Mouse (Mus musculus): ENCODE results near the gene Lamb3.
"Not testable (repeated sequence)": the region's sequence is repeated elsewhere in the genome, so short reads cannot be mapped to it uniquely, and the experiment has no call there.

Lamb3 gene

DNA sequence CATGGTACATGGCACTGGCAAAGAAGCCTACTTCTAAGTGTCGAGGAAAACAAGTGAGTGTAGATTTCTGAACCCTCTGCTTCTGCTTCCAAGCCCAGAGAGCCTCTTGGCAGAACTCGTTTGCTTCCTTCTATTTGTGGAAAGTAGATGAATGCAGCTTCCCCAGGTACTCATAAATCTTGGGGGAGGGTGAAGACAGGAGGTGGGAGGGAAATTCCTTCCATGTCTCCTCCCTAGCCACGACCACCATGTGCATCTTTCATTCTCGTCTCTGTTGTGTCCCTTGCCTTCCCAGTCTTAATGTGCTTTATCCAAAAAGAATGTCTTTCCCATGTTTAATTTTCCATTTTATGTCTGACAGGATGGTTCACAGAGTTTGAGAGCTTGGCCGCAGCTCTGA lies 45.1 kb downstream of the Lamb3 start:
- DNase-seq, result no peak

GRCm38 (mm10) chr1:193253895-193254294 lies 46.4 kb downstream of the Lamb3 start:
- not testable (repeated sequence) for DNase-seq

DNA sequence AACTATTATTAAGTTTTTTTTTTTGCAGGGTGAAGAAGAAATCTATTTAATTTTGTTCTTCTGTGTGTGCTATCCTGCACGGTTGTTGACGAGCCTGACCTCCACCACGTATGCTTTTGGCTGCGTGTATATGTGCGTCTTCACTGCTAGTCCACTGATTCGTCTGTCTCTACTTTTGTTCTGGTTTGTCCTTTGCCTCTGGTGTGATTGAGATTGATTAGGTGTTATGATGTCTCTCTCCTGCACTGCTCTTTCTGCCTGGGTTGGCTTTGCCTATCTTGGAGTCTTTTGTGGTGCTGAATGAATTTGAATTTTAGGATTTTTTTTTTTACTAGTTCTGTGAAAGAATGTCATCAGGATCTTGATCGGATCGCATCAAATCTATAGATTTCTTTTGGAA lies 47.5 kb downstream of the Lamb3 start:
- DNase-seq, result no peak

- peak; percentile 53 for DNase-seq
Measured at GRCm38 (mm10) chr1:193255488-193256288, 48.2 kb downstream of the Lamb3 start.

DNA sequence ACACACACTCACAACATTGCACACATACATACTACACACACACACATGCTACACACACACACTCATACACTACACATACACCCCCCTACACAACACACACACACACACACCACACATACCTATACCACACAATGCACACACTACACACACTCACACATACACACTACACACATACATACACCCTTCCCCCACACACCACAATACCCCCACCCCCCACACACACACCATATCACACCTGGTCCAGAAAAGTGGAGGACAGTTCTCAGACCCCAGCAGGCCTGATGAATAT lies 48.7 kb downstream of the Lamb3 start:
- DNase-seq, result no peak

GRCm38 (mm10) chr1:193256621-193257098 lies 49.2 kb downstream of the Lamb3 start:
- DNase-seq, result no peak

DNA sequence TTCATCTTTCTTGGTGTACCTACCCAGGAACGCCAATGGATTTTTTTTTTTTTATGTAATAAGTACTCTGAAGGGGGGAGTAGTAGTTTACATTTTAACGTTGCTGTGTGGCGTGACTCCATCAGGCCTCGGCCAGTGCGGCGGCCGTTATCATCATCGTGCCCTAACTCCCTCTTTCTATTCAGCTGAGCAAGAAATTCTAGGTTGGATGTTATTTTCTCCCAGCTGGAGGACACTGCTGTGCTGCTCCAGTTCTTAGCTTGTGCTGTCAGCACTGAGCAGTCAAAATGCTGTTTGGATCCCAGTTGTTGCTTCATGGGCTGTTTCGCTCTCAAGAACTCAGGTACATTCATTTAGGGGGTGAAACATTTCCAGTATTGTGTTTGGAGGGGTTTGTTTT lies 52.1 kb downstream of the Lamb3 start:
- DNase-seq, result no peak

DNA sequence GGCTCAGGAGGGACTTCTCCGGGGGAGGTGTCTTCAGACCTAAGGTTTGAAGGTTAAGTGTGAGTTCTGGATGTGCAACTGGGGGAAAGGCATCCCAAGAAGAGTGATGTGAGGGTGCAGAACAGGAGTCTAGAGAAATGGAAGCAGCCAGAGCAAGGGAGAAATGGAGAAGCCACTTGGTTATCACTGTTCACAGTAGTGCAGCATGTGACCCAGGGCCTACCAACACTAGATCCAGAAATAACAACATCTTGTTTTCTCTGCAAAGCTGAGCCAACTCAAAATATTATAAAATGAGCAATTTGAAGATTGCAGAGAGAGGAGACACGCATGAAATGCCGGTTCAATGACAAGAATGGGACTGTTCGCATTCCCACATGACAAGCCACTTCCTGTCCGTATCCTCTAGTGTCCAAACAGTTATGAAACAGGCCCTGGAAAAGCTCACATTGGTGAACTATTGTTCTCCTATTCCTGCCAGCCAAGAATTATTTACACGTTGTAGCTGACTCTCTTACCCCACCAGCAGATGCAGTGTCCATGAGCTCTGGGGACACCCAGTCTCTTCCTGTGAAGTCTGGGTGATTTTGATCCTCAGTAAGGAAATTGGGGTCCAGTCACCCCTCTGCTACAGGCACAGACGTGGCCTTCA lies 54.5 kb downstream of the Lamb3 start:
- peak; percentile 64 for DNase-seq

DNA sequence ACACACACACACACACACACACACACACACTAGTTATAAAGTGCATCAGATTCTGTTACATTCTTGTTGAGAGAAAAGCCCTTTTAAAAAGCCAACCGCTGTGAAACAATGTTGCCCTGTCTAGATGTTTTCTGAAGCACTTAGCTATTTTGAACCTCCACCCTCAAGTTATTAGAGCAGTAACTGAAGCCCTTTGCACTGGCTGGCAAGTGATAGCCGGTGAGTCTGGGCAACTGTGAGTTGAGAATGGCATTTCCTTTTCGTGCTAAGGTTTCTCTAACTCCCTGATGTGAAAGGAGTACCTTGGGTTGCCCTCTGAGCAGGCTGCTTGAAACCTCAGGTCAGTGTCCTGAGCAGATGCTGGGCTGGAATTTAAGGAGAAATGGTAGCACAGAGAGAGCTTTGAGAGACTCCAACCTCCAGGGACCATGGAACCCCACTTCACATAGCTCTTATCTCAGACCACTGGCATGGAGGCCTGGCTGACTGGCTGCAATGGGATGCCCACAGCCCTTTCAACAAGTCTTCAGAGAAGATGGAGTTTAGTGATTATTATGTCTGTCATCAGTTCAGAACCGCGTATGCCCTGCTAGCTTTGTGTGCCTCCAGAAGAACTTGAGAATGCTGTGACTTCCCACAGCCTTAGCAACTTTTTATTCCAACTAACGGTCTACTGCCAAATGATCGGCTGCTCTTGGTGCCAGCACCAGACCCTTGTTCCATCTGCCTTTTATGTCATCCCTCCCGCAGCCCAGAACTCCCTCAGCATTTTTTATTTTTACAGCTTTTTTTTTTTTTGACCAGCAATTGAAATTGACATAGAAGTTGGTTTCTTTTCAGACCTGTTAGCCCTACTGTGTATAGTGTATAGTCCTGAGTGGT lies 55.8 kb downstream of the Lamb3 start:
- DNase-seq, result no peak

- DNase-seq, result no peak
Measured at GRCm38 (mm10) chr1:193263955-193264598, 56.6 kb downstream of the Lamb3 start, which contains the start of gene Hsd11b1. Gene Hsd11b1, minus strand, starts transcription at chr1:193264075.

- DNase-seq, result no peak
Measured at GRCm38 (mm10) chr1:193265734-193266133, 58.2 kb downstream of the Lamb3 start.

GRCm38 (mm10) chr1:193270965-193271763 lies 63.7 kb downstream of the Lamb3 start:
- DNase-seq, result no peak

- DNase-seq, result peak; percentile 29
Measured at GRCm38 (mm10) chr1:193272137-193272915, 64.8 kb downstream of the Lamb3 start.

GRCm38 (mm10) chr1:193272916-193273601 lies 65.6 kb downstream of the Lamb3 start, which contains the start of gene G0s2:
Gene G0s2, minus strand, starts transcription at chr1:193273217.
- DNase-seq, result peak; percentile 79

DNA sequence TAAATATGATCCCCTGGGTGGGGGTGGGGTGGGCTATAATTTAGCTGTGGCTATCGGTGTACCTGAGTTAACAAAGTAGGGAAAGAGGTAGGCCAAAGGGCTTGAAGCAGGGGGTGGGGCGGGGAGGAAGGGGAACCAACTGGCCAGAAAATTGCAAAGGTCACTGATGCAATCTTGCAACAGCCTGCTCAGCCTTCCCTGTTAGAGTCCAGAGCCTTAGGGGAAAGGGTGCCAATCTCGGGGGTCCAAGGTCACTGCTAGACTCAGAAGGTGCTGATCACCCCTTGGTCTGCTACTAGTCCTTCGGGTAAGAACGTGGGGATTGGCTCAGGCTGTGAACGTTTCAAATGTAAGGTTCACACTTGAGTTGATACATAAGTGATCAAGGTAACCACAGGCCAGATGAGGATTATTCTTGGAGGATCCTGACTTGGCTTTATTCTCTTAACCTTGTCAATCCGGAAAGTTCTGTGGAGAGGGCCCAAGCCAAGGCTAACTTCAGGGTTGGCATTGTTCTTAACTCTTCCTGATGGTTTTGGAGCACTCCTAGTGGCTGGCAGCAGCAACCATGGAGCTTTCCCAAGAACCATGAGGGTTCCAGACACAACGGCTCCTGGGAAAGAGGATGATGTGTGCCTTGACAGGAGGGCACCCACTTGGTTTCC lies 67.0 kb downstream of the Lamb3 start:
- peak; percentile 69 for DNase-seq

GRCm38 (mm10) chr1:193278414-193279045 lies 71.0 kb downstream of the Lamb3 start:
- DNase-seq, result peak; percentile 47

- no peak for DNase-seq
Measured at GRCm38 (mm10) chr1:193279492-193279891, 72.0 kb downstream of the Lamb3 start.

- no peak for DNase-seq
Measured at GRCm38 (mm10) chr1:193281344-193281743, 73.8 kb downstream of the Lamb3 start.

- DNase-seq, result no peak
Measured at GRCm38 (mm10) chr1:193284228-193284779, 76.8 kb downstream of the Lamb3 start.
